Mouse (Mus musculus) gastrocnemius, adult 2 months (tissue): ENCODE measurements at regions not wholly inside any gene's neighbourhood (a gene's known extent, or its start where the extent isn't known, plus 50 kb on each side); places are given as distances from the start of the nearest gene placed in this dataset.

Source experiments
- DNase-seq: peaks from one replicate; pipeline ENCODE4 v3.0.0; 2022
- H3K27ac ChIP-seq: fragments of 200-600 bp; 2 replicates; pipeline ENCODE4 v1.8.1; 2022; ENCODE audit warnings: mild to moderate bottlenecking
- H3K4me3 ChIP-seq: fragments of 200-600 bp; 2 replicates; pipeline ENCODE4 v1.8.1; 2022; ENCODE audit warnings: mild to moderate bottlenecking, moderate library complexity
- CTCF ChIP-seq: fragments of 200-600 bp; IDR thresholded peaks from 2 replicates; pipeline ENCODE4 v1.8.1; 2022; ENCODE audit warnings: antibody characterized with exemption, mild to moderate bottlenecking, moderate library complexity
- intact Hi-C: fragments of 180-260 bp; cut with DNase I; formaldehyde crosslinking; loops from one replicate; pipeline ENCODE4 v1.15.1; 2025

DNA sequence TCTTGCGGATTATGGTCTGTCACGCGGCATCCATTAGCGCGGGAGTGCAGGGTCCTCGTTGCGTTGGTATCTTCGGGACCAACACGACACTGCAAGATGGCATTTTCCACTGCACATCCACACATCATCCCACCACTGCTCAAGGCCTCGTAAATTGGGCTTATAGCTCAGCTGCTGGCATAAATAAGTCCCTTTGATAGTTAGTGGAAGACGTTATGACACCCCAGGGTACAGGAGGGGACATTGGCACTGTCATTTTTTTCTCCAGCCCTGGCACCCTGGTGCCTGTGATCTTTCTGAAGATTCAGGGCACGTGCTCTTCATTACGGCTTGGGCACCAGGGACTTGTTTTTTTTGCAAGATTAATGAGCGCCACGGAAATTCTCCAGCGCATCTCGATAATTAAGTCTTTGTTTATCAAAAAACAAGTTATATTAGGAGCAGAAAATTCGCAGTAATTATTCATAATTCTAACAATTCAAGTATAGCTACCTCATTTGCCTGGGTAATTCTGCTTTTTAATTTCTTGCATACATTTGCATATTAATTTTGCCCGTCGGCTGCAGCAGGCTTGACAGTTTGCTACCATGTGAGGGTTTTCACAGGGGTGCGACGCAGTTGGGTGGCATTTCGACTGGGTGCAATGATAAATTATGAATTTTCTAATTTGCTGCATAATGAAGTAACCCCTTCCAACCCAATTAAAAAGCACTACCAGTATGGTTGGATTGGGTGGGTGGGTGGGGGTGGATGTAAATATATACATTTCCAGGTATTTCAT, 119.1 kb downstream of the Vrk1 start:
- intact Hi-C loops, result no loop called here
- DNase-seq, result no peak
- no peak for TF ChIP-seq CTCF
- no peak overlapping the region for H3K4me3 ChIP-seq
- H3K27ac ChIP-seq, result no peak overlapping the region

GRCm38 (mm10) chr12:106130071-106130676, 120.1 kb downstream of the Vrk1 start:
- DNase-seq, result no peak
- H3K4me3 ChIP-seq, result no peak overlapping the region
- TF ChIP-seq CTCF, result no peak
- H3K27ac ChIP-seq, result no peak overlapping the region
- intact Hi-C loops, result no loop called here

DNA sequence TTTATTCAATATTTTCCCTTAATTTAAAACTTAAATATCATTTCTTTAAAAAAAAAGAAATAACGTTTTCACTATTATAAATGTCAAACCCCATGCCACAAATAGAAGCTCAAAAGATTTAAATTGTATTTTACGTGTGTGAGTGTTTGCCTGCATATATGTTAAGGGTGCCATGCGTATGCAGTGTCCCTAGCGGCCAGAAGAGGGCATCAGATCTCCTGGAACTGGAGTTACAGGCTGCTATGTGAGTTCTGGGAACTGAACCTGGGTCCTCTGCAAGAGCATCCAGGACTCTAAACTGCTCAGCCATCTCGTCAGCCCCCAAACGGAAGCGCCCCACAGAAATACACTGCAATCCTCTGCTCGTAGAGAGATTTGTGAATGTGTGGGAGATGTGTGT, 122.7 kb downstream of the Vrk1 start:
- DNase-seq, result no peak
- TF ChIP-seq CTCF, result no peak
- no peak overlapping the region for H3K4me3 ChIP-seq
- intact Hi-C loops, result no loop called here
- no peak overlapping the region for H3K27ac ChIP-seq

DNA sequence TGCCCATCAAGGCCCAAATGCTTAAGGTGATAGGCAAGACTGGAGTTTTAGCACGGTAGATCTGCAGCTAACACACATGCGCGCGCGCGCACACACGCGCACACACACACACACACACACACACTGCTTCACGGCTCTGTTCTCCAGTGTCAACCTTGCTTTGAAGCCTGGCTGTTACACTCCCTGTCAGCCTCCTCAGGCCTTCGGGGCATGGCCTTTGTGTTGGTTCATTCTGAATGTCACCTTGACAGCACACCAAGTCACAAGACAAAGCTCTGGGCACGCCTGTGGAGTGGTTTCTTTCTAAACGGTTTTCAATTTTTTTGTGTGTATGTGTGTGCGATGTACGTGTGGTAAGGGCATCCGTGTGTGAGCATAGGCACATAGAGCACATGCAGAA, 128.4 kb downstream of the Vrk1 start:
- no peak overlapping the region for H3K4me3 ChIP-seq
- DNase-seq, result no peak
- intact Hi-C loops, result no loop called here
- TF ChIP-seq CTCF, result no peak
- no peak overlapping the region for H3K27ac ChIP-seq

GRCm38 (mm10) chr12:106139491-106139890, 129.5 kb downstream of the Vrk1 start:
- Histone ChIP-seq H3K27ac (no peak overlapping the region), H3K4me3 (no peak overlapping the region)
- DNase-seq, result no peak
- no peak for TF ChIP-seq CTCF
- intact Hi-C loops, result no loop called here

- intact Hi-C loops, result no loop called here
- no peak overlapping the region for H3K4me3 ChIP-seq
- no peak overlapping the region for H3K27ac ChIP-seq
- no peak for DNase-seq
- no peak for TF ChIP-seq CTCF
These were observed 129.9 kb downstream of the Vrk1 start for GRCm38 (mm10) chr12:106139927-106140326.

- no peak overlapping the region for H3K27ac ChIP-seq
- no peak for TF ChIP-seq CTCF
- no peak overlapping the region for H3K4me3 ChIP-seq
- DNase-seq, result no peak
- intact Hi-C loops, result no loop called here
These were observed 130.6 kb downstream of the Vrk1 start for GRCm38 (mm10) chr12:106140671-106141070.

DNA sequence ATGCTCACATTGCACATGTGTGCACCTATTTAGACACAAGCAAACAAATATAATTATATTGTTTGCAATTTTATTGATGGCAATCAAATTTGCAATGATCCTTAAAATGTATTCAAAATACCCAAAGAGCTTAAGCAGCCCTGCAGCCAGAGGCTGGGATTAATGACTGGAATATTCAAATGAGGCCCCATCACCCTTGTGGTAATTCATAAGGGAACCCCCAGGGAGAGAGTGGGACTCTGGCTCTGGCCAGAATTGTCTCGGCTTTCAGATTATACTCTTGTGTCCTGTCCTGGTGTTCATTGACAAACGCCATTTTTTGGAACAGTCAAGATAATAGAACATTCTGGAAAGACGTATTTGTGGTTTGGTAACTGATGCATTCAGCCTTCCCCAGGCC, 133.5 kb downstream of the Vrk1 start:
- intact Hi-C loops, result no loop called here

GRCm38 (mm10) chr12:106156837-106157236, 146.8 kb downstream of the Vrk1 start:
- intact Hi-C loops, result no loop called here
- no peak for DNase-seq
- TF ChIP-seq CTCF, result no peak

More for the DNA sequence above, 133.5 kb downstream of the Vrk1 start:
- no peak for TF ChIP-seq CTCF
- Histone ChIP-seq H3K27ac (no peak overlapping the region), H3K4me3 (no peak overlapping the region)
- DNase-seq, result no peak

DNA sequence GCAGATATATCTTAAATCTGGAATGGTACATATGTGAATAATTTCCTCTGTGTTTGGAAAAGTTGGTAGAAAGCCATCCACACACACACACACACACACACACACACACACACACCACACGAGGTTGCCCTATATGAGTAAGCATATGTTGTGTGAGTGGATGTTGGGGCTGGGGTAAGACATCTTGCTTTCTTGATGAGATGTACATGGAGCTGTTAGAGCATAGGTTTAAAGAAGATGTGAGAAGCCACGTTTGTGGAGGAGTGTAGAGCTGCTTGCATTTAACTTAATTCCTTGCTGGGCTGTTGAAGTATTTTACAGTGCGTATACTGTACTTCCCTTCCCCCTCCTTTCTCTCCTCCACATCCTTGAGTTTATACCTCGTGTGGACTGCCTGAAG, 147.8 kb downstream of the Vrk1 start:
- intact Hi-C loops, result no loop called here
- Histone ChIP-seq H3K27ac (no peak overlapping the region), H3K4me3 (no peak overlapping the region)
- DNase-seq, result no peak
- TF ChIP-seq CTCF, result no peak

More at GRCm38 (mm10) chr12:106156837-106157236, 146.8 kb downstream of the Vrk1 start:
- Histone ChIP-seq H3K27ac (no peak overlapping the region), H3K4me3 (no peak overlapping the region)

DNA sequence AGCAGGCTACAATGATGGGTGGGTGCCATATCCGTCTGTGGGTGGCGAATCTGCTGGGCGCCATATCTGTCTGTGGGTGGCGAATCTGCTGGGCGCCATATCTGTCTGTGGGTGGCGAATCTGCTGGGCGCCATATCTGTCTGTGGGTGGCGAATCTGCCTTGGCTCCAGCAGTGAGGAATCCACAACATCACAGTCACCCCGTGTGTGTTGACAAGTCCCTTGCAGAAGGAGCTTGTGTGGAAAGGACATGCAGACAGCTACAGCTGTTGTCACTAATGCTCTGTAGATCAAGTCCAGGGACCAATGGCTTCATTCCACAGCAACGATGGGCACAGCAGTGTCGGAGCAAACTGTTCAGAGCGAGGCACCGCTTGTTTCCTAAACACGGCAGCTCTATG, 148.6 kb downstream of the Vrk1 start:
- intact Hi-C loops, result no loop called here
- H3K4me3 ChIP-seq, result no peak overlapping the region
- no peak for DNase-seq
- TF ChIP-seq CTCF, result no peak
- H3K27ac ChIP-seq, result no peak overlapping the region

GRCm38 (mm10) chr12:106171301-106171700, 161.3 kb downstream of the Vrk1 start:
- no peak for TF ChIP-seq CTCF
- no peak overlapping the region for H3K27ac ChIP-seq
- no peak overlapping the region for H3K4me3 ChIP-seq
- intact Hi-C loops, result no loop called here
- no peak for DNase-seq

- DNase-seq, result no peak
- H3K4me3 ChIP-seq, result no peak overlapping the region
- no peak overlapping the region for H3K27ac ChIP-seq
- intact Hi-C loops, result no loop called here
- TF ChIP-seq CTCF, result no peak
These were observed 163.2 kb downstream of the Vrk1 start for GRCm38 (mm10) chr12:106173211-106173610.
